Mouse (Mus musculus): ENCODE results near the gene Gna14. TPM values are rescaled to one million over a fixed set of nuclear protein-coding genes. Genes with fewer than 3 reads are reported as not detected.

The Gna14 gene
- polyA plus RNA-seq, 1 experiment from 2014 or later: 10.7 TPM

GRCm38 (mm10) chr19:16607634-16608033 lies 172.1 kb downstream of the Gna14 start:
- H3K4me3 ChIP-seq (ENCODE audit: low read length): no peak overlapping the region
- no peak overlapping the region for H3K27ac ChIP-seq (ENCODE audit: low read length)
- WGBS: 74% methylated on average over 6 of the region's 6 CpGs
- no peaks in the 10 kb centered on the region for H3K27me3 ChIP-seq (ENCODE audit: control insufficient read depth, insufficient read depth, low read depth, low read length)
- H3K9me3 ChIP-seq (ENCODE audit: control insufficient read depth, low read length): no peaks in the 10 kb centered on the region
- H3K4me1 ChIP-seq (replicated peaks; ENCODE audit: control insufficient read depth, insufficient read depth, low read length): no peaks in the 10 kb centered on the region
- H3K4me2 ChIP-seq (ENCODE audit: low read depth, low read length): no peak overlapping the region
- H3K9ac ChIP-seq (ENCODE audit: low read length): no peak overlapping the region
- no peak for ATAC-seq (ENCODE audit: low read depth)
- H3K36me3 ChIP-seq (ENCODE audit: control insufficient read depth, insufficient read depth, low read length): no peaks in the 10 kb centered on the region

GRCm38 (mm10) chr19:16623154-16623553 lies 187.6 kb downstream of the Gna14 start:
- H3K9ac ChIP-seq (ENCODE audit: low read length): no peak overlapping the region
- H3K27me3 ChIP-seq (ENCODE audit: control insufficient read depth, insufficient read depth, low read depth, low read length): no peaks in the 10 kb centered on the region
- ATAC-seq (ENCODE audit: low read depth): no peak
- 75% methylated on average over 4 of the region's 4 CpGs for WGBS
- H3K4me3 ChIP-seq (ENCODE audit: low read length): no peak overlapping the region
- no peak overlapping the region for H3K4me2 ChIP-seq (ENCODE audit: low read depth, low read length)
- H3K36me3 ChIP-seq (ENCODE audit: control insufficient read depth, insufficient read depth, low read length): no peaks in the 10 kb centered on the region
- H3K9me3 ChIP-seq (ENCODE audit: control insufficient read depth, low read length): no peaks in the 10 kb centered on the region
- no peak overlapping the region for H3K27ac ChIP-seq (ENCODE audit: low read length)
- H3K4me1 ChIP-seq (replicated peaks; ENCODE audit: control insufficient read depth, insufficient read depth, low read length): no peaks in the 10 kb centered on the region

- Histone ChIP-seq H3K9me3 (ENCODE audit: control insufficient read depth, low read length) (no peaks in the 10 kb centered on the region), H3K4me1 (replicated peaks; ENCODE audit: control insufficient read depth, insufficient read depth, low read length) (no peaks in the 10 kb centered on the region), H3K27ac (ENCODE audit: low read length) (no peak overlapping the region), H3K4me3 (ENCODE audit: low read length) (no peak overlapping the region), H3K27me3 (ENCODE audit: control insufficient read depth, insufficient read depth, low read depth, low read length) (no peaks in the 10 kb centered on the region), H3K9ac (ENCODE audit: low read length) (no peak overlapping the region), H3K4me2 (ENCODE audit: low read depth, low read length) (no peak overlapping the region), H3K36me3 (ENCODE audit: control insufficient read depth, insufficient read depth, low read length) (no peaks in the 10 kb centered on the region)
- ATAC-seq (ENCODE audit: low read depth): no peak
These were observed 189.4 kb downstream of the Gna14 start for GRCm38 (mm10) chr19:16624994-16625393.

GRCm38 (mm10) chr19:16625610-16626395 lies 190.2 kb downstream of the Gna14 start:
- Histone ChIP-seq H3K36me3 (ENCODE audit: control insufficient read depth, insufficient read depth, low read length) (no peaks in the 10 kb centered on the region), H3K9me3 (ENCODE audit: control insufficient read depth, low read length) (no peaks in the 10 kb centered on the region), H3K27me3 (ENCODE audit: control insufficient read depth, insufficient read depth, low read depth, low read length) (no peaks in the 10 kb centered on the region), H3K4me2 (ENCODE audit: low read depth, low read length) (no peak overlapping the region), H3K9ac (ENCODE audit: low read length) (no peak overlapping the region), H3K27ac (ENCODE audit: low read length) (no peak overlapping the region), H3K4me3 (ENCODE audit: low read length) (no peak overlapping the region), H3K4me1 (replicated peaks; ENCODE audit: control insufficient read depth, insufficient read depth, low read length) (no peaks in the 10 kb centered on the region)
- 19% methylated on average over 14 of the region's 14 CpGs for WGBS
- peak; percentile 61 for ATAC-seq (ENCODE audit: low read depth)
